Mouse (Mus musculus): ENCODE data around the gene Ilf2. TPM values are rescaled to one million over a fixed set of nuclear protein-coding genes. Genes with fewer than 3 reads are reported as not detected.

Gene Ilf2
- total and polyA plus RNA-seq, 2 experiments from 2014 or later, result 136 to 182 TPM

DNA sequence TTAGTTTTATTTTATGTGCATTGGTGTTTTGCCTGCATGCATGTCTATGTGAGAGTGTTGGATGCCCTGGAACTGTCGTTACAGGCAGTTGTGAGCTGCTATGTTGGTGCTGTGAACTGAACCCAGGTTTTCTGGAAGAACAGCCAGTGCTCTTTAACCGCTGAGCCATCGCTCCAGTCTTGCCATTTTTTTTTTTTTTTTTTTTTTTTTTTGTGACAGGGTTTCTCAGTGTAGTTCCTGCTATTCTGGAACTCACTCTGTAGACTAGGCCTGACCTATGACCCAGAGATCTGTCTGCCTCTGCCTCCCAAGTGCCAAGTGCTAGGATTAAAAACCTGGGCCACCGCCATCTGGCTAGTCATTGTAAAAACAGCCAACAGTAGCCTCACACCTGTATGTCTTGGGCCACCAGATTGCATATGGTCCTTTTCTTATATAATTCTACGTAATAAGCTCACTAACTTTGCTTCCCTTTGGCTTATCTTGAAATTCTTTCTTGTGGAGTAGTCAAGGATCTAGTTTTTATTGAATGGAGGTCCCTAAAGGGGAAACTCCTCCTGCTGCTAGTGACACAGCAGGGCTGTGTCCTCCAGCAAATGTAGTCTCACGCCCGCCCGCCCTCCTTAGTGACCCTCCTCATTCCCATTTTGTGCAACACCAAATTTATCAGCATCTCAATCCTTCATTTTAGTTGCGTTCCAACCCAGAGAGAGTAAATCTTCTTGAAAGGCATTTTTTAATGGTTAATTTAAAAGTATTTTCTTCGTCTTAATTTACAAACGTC is 30.3 kb upstream of the Ilf2 start:
- H3K4me3 ChIP-seq (ENCODE audit: low read depth, low read length), result peak overlapping the region; percentile 30
- ATAC-seq (ENCODE audit: low FRiP score), result no peak

DNA sequence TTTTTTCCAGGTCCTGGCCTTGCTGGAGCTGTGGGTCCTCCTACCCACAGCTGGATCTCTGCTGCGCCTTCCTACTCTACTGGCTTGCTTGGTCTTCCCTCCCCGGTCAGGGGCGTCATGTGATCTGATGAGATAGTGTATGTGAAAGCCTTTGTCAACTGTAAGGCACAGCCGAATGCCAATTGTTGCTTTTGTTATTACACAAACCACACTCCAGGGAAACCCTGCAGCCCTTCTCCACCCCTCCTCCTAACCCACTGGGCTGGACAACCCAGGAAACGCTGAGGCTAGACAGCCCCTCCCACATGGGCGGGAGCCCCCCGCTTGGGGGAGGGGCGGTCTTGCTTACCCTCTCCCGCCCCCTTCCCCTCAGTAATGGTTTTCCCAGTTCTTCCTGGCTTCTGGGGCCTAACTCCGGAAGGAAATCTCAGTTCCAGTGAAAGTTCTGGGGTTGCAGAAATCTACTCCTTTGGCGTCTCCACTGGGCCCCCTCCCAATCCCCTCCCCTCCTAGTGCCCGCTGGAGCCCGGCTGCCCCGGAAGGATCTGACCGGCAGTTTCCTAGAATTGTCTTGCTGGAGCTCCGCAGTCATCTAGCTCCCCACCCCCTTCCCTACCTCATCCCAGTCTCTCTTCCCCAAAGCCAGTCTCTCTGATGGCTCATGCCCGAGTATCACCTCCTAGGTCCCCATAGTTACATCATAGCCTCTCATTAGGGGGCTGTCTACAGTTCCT is 29.4 kb upstream of the Ilf2 start:
- peak; percentile 92 for DNase-seq (ENCODE audit: low spot score)
- peak; percentile 91 for ATAC-seq (ENCODE audit: low FRiP score)

More for the DNA sequence above, 30.3 kb upstream of the Ilf2 start:
- peak overlapping the region; percentile 49; the same call in 1 of the 2 replicates for H3K4me2 ChIP-seq (ENCODE audit: low read depth, low read length, poor library complexity, severe bottlenecking)
- H3K9me3 ChIP-seq (ENCODE audit: low read length), result no peaks in the 10 kb centered on the region
- H3K4me1 ChIP-seq (ENCODE audit: insufficient read depth, low read length), result peaks cover 13% of the 10 kb centered on the region; the same call in 1 of the 2 replicates
- H3K27ac ChIP-seq (ENCODE audit: low read depth, low read length), result peak overlapping the region; percentile 76
- H3K36me3 ChIP-seq (ENCODE audit: insufficient read depth, low read length), result no peaks in the 10 kb centered on the region
- TF ChIP-seq CTCF (IDR thresholded peaks at IDR 0.05), result no peak
- no peak overlapping the region for H3K9ac ChIP-seq (replicated peaks; ENCODE audit: low read length, poor library complexity, severe bottlenecking)
- H3K27me3 ChIP-seq (ENCODE audit: insufficient read depth, low read length), result no peaks in the 10 kb centered on the region
- WGBS, result 64% methylated on average over 11 of the region's 11 CpGs
- DNase-seq (ENCODE audit: low spot score), result no peak

DNA sequence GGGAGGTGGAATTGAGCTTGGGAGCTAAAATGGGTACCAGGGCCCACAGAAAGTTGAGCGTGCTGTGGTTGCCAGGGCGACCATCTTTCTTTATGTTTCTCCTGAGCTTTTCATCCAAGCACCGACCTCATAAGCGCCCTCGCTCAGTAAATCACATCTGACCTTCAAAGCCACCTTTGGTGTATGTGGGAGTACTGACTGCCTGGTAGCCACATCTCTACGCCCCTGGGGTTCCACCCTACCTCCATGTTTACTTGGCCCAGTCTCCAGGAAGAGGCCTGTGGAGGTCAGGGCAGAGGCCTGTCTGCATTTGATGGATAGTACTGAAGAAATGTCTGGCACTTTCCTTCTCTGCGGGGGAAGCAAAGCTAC is 28.8 kb upstream of the Ilf2 start:
- 0 out of 2 replicates have a peak overlapping the region, but pooled peaks have one; percentile 30 for H3K4me3 ChIP-seq (ENCODE audit: low read depth, low read length)
- DNase-seq (ENCODE audit: low spot score) (peak; percentile 16), ATAC-seq (ENCODE audit: low FRiP score) (no peak)
- H3K27me3 ChIP-seq (ENCODE audit: insufficient read depth, low read length), result no peaks in the 10 kb centered on the region
- no peaks in the 10 kb centered on the region for H3K9me3 ChIP-seq (ENCODE audit: low read length)
- H3K27ac ChIP-seq (ENCODE audit: low read depth, low read length), result peak overlapping the region; percentile 76
- no peaks in the 10 kb centered on the region for H3K36me3 ChIP-seq (ENCODE audit: insufficient read depth, low read length)
- peak overlapping the region; percentile 50; the same call in 1 of the 2 replicates for H3K9ac ChIP-seq (replicated peaks; ENCODE audit: low read length, poor library complexity, severe bottlenecking)
- 39% methylated on average over 7 of the region's 7 CpGs for whole genome bisulfite sequencing
- peaks cover 13% of the 10 kb centered on the region; the same call in 1 of the 2 replicates for H3K4me1 ChIP-seq (ENCODE audit: insufficient read depth, low read length)
- peak overlapping the region; percentile 49 for H3K4me2 ChIP-seq (ENCODE audit: low read depth, low read length, poor library complexity, severe bottlenecking)
- no peak for TF ChIP-seq CTCF (IDR thresholded peaks at IDR 0.05)

More for the DNA sequence above, 29.4 kb upstream of the Ilf2 start:
- WGBS, result 1% methylated on average over 17 of the region's 17 CpGs
- Histone ChIP-seq H3K9ac (replicated peaks; ENCODE audit: low read length, poor library complexity, severe bottlenecking) (peak overlapping the region; percentile 50), H3K4me3 (ENCODE audit: low read depth, low read length) (peak overlapping the region; percentile 30), H3K4me2 (ENCODE audit: low read depth, low read length, poor library complexity, severe bottlenecking) (peak overlapping the region; percentile 49), H3K36me3 (ENCODE audit: insufficient read depth, low read length) (no peaks in the 10 kb centered on the region), H3K9me3 (ENCODE audit: low read length) (no peaks in the 10 kb centered on the region), H3K4me1 (ENCODE audit: insufficient read depth, low read length) (peaks cover 13% of the 10 kb centered on the region; the same call in 1 of the 2 replicates), H3K27ac (ENCODE audit: low read depth, low read length) (peak overlapping the region; percentile 76), H3K27me3 (ENCODE audit: insufficient read depth, low read length) (no peaks in the 10 kb centered on the region)
- no peak for TF ChIP-seq CTCF (IDR thresholded peaks at IDR 0.05)

DNA sequence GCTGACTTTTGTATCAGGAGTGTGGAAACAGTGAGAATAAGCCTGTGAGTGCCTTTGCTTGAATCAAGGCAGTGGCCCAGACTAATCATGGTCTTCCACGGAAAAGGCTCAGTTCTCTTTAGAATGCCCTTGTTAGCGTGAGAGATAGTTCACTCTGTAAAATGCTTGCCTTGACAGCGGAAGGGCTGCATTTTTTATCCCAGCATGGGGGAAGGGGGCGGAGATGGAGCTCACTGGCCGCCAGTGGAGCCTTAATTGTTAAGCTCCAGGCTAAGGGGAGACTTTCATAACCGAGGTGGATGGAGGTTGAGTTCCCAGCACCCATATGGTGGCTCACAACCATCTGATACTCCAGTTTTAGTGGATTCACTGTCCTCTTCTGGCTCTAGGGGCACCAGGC is 27.3 kb upstream of the Ilf2 start:
- DNase-seq (ENCODE audit: low spot score) (no peak), ATAC-seq (ENCODE audit: low FRiP score) (no peak)
- no peak overlapping the region for H3K4me3 ChIP-seq (ENCODE audit: low read depth, low read length)
- no peak overlapping the region for H3K27ac ChIP-seq (ENCODE audit: low read depth, low read length)
- 30% methylated on average over 6 of the region's 6 CpGs for WGBS
- no peak overlapping the region for H3K9ac ChIP-seq (replicated peaks; ENCODE audit: low read length, poor library complexity, severe bottlenecking)
- TF ChIP-seq CTCF (IDR thresholded peaks at IDR 0.05), result no peak
- no peaks in the 10 kb centered on the region for H3K9me3 ChIP-seq (ENCODE audit: low read length)
- H3K4me1 ChIP-seq (ENCODE audit: insufficient read depth, low read length), result peaks cover 13% of the 10 kb centered on the region; the same call in 1 of the 2 replicates
- no peaks in the 10 kb centered on the region for H3K27me3 ChIP-seq (ENCODE audit: insufficient read depth, low read length)
- no peak overlapping the region for H3K4me2 ChIP-seq (ENCODE audit: low read depth, low read length, poor library complexity, severe bottlenecking)
- no peaks in the 10 kb centered on the region for H3K36me3 ChIP-seq (ENCODE audit: insufficient read depth, low read length)

DNA sequence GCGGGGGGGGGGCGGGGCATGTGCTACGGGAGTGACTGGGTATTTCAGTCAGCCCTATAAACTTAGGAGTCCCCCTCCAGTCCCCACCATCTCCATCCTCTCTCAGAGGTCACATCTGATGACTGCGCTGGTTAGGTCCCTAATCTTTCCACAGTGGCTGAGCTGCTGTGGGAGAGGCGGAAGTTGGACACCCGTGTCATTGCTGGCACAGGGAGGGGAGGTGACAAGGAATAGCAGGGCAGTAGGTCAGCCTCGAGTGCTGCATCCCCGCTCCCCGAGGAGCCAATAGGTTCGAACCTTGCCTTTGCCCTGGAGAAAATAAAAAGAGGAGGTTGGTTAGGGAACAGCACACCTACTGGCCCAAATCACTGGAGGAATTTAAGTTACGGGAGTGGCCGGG is 25.1 kb upstream of the Ilf2 start:
- Histone ChIP-seq H3K27ac (ENCODE audit: low read depth, low read length) (no peak overlapping the region), H3K9ac (replicated peaks; ENCODE audit: low read length, poor library complexity, severe bottlenecking) (no peak overlapping the region), H3K36me3 (ENCODE audit: insufficient read depth, low read length) (no peaks in the 10 kb centered on the region), H3K9me3 (ENCODE audit: low read length) (no peaks in the 10 kb centered on the region), H3K27me3 (ENCODE audit: insufficient read depth, low read length) (no peaks in the 10 kb centered on the region), H3K4me1 (ENCODE audit: insufficient read depth, low read length) (peaks cover 12% of the 10 kb centered on the region; the same call in 1 of the 2 replicates), H3K4me3 (ENCODE audit: low read depth, low read length) (no peak overlapping the region), H3K4me2 (ENCODE audit: low read depth, low read length, poor library complexity, severe bottlenecking) (no peak overlapping the region)
- no peak for ATAC-seq (ENCODE audit: low FRiP score)
- whole genome bisulfite sequencing, result 32% methylated on average over 12 of the region's 12 CpGs
- DNase-seq (ENCODE audit: low spot score), result no peak
- no peak for TF ChIP-seq CTCF (IDR thresholded peaks at IDR 0.05)

All from midbrain, postnatal 0 days (tissue).